Mouse (Mus musculus) stomach, postnatal 0 days (tissue): ENCODE data around the gene Eng.

Experiments used
- CTCF ChIP-seq: IDR thresholded peaks from 2 replicates; pipeline ENCODE4 v1.5.1; 2016; ENCODE audit warnings: antibody characterized with exemption, low read depth, mild to moderate bottlenecking, moderate library complexity
- EP300 ChIP-seq: optimal IDR thresholded peaks from 2 replicates; pipeline ENCODE3; 2016; ENCODE audit warnings: antibody characterized with exemption

GRCm38 (mm10) chr2:32668176-32668575, 21.8 kb downstream of the Eng start:
- TF ChIP-seq EP300 (no peak), CTCF (no peak)
